ENCODE assay signal across 1 mouse cellular context in the genomic region with DNA sequence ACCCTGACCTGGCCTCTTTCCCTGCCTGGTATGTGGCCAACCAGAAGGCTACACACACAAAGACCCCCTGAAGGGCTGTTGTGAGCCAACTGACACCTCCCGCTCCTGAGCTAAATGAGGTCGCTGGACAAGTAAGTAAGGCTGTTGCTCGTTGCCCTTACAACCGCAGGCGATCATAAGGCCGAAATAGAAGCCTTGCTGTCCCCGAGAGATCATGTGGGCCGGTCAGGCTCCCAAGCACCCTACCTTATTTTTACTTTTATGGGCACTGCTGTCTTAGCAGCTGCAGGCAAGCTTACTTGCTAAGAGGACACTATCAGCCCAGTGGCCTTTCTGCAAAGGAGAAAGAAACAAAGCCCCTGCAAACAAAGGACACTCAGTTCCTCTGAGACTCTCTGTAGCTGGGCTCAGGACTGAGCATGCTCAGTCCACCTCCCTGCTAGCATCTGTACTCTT.
TF ChIP-seq lines count a peak whose summit lies in the region.

No protein-coding gene starts in this region.

TF ChIP-seq in MEL, 35 proteins besides CTCF, POLR2A, EP300 and RAD21 (continued from another document):
- no peak for TF ChIP-seq ZNF384 (IDR thresholded peaks at IDR 0.05; ENCODE audit: low read depth, low read length)
- peak; percentile 23; the same call in 1 of the 2 replicates for TF ChIP-seq NRF1 (IDR thresholded peaks at IDR 0.05; ENCODE audit: insufficient read depth, low read depth, low read length, poor library complexity, severe bottlenecking)
- no peak for TF ChIP-seq TCF12 (IDR thresholded peaks at IDR 0.05; ENCODE audit: low read depth, low read length)
